Mouse (Mus musculus): ENCODE data around the gene Ppp1r2.

GRCm38 (mm10) chr16:31238281-31238680 lies 36.8 kb downstream of the Ppp1r2 start:
- TF ChIP-seq CTCF (IDR thresholded peaks at IDR 0.05; ENCODE audit: borderline replicate concordance, insufficient read depth, low read depth, low read length) (no peak), POLR2A (IDR thresholded peaks at IDR 0.05; ENCODE audit: borderline replicate concordance, insufficient read depth, low read length) (no peak)

Data from cerebellum, adult 2 months (tissue).